Mouse (Mus musculus) gastrocnemius, postnatal 14 days (tissue): Measurements from ENCODE around the gene Insr. TPM values are rescaled to one million over a fixed set of nuclear protein-coding genes. Genes with fewer than 3 reads are reported as not detected.
A peak's percentile ranks its signal among the peaks of the same experiment; 100 is the strongest.

Experiments used
- DNase-seq: peaks from one replicate; pipeline ENCODE4 v3.0.0; 2021; ENCODE audit warnings: mixed read lengths
- intact Hi-C: fragments of 180-260 bp; cut with DNase I; formaldehyde crosslinking; loops from one replicate; pipeline ENCODE4 v1.15.1; 2025; ENCODE audit warnings: low total_unique reads
- total RNA-seq, 2 experiments: library from RNA; stranded (reverse); gene quantifications; 2 replicates each; pipeline ENCODE4 v1.2.3; 2021

Gene Insr
- total RNA-seq, 2 experiments from 2014 or later, result 40.4 to 41.4 TPM

DNA sequence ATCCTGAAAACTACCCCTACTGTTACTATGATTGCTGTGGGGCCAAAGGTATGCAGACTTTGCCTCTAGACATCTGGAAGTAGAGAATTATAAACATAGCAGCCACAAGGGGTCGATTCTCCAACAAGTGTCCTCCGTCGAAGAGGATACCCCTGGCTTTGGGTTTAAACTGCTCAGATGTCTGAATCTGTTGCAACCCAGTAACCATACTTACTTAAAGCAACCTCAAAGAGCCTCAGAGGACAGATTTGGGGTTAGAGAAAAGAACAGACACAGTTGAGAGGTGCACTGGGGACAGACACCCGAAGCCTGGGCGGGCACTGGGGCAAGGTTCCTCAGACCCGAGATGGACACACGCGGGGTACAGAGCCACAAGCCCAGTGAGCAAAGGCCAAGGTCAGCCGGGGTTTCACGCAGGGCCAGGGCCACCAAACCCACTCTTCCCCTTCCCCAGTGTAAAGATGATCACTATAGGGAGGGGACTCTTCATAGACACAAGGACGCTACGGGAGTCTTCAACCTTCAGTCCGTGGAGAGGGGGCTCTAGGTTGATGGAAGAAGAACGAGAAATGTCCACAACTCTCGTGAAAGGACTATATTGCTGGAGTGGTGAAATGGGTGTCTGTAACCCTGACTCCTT lies 1.1 kb downstream of the Insr start:
- DNase-seq, result peak; percentile 24
- intact Hi-C loops, result loop anchor here (5.0 kb wide), 1 partner anchor 56 kb away; no protein-coding TSS in a partner anchor

DNA sequence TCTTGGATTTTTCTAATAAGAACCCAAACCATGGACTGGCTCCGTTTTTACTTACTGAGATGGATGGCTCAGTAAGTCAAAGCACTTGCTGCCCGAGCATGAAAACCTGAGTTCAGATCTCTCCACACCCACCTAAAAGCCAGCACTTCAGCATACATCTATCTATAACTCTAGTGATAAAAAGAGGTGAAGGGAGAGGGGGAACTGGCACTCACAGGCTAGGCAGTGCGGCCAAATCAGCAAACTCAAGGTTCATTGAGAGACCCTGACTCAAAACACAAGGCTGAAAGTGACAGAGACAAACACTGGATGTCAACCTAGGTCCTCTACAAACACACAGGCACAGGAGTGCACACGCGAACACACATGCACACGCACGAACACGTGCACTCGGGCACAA lies 2.2 kb downstream of the Insr start:
- DNase-seq, result no peak
- intact Hi-C loops, result loop anchor here (5.0 kb wide), 1 partner anchor 55 kb away; no protein-coding TSS in a partner anchor

DNA sequence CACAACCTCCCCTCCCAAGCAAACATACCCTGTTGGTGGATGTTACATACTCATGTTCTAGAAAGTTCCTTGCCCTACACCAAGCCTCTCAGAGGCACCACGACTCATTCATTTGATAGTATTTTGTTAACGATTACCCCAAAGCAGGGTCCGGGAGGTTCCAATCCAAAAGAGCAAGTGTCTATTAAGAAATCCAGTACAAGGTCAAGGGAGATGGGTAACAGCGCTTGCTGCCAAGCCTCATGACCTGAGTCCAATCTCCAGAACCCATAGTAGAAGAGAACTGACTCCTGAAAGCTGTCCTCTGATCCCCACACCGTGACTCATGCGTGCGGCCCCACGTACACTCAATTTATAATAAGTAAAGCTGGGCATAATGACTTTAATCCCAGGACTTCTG lies 3.4 kb downstream of the Insr start:
- no peak for DNase-seq
- intact Hi-C loops, result loop anchor here (5.0 kb wide), 1 partner anchor 54 kb away; no protein-coding TSS in a partner anchor

DNA sequence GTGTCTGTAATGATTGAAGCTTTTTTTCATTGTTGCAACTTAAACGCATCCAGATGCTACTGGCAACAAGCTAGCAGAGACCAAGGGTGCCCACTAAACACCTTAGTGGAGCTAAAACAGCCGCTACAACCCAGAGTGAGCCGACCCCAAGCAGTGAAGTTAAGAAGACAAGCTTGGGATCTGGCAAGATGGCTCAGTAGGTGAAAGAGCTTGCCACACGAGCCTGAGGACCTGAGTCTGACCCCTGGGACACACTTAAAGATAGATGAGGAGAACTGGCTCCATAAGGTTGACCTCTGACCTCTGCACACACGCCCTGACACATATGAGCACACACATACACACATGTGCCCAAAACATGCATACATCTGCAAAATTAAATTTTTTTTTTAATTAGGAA lies 4.2 kb downstream of the Insr start:
- no peak for DNase-seq
- intact Hi-C loops, result loop anchor here (5.0 kb wide), 1 partner anchor 53 kb away; no protein-coding TSS in a partner anchor

DNA sequence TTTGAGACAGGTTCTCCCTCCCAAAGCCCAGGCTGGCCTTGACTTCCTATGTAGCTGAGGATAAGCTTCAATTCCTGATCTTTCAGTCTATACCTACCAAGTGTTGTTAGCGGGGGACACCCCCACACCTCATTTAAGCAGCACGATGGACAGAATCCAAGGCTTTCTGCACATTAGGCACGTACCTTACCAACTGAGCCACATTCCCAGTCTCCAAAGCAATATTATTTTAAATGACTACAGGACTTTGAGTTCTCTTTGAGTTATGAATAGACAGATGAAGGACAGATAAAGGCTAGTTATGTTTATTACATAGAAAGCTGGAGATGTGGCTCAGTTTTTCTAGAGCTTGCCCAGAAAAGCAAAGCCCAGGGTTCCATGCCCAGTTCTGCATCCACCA lies 5.6 kb downstream of the Insr start:
- DNase-seq, result no peak
- intact Hi-C loops, result no loop called here

GRCm38 (mm10) chr8:3267449-3267761 lies 12.0 kb downstream of the Insr start:
- no peak for DNase-seq

GRCm38 (mm10) chr8:3266686-3267448 lies 12.6 kb downstream of the Insr start:
- DNase-seq, result no peak
- intact Hi-C loops, result no loop called here

More at GRCm38 (mm10) chr8:3267449-3267761, 12.0 kb downstream of the Insr start:
- intact Hi-C loops, result no loop called here

- intact Hi-C loops, result no loop called here
- no peak for DNase-seq
Observed at GRCm38 (mm10) chr8:3265182-3265581, 14.2 kb downstream of the Insr start.

GRCm38 (mm10) chr8:3262779-3263178 lies 16.6 kb downstream of the Insr start:
- intact Hi-C loops, result no loop called here
- no peak for DNase-seq

DNA sequence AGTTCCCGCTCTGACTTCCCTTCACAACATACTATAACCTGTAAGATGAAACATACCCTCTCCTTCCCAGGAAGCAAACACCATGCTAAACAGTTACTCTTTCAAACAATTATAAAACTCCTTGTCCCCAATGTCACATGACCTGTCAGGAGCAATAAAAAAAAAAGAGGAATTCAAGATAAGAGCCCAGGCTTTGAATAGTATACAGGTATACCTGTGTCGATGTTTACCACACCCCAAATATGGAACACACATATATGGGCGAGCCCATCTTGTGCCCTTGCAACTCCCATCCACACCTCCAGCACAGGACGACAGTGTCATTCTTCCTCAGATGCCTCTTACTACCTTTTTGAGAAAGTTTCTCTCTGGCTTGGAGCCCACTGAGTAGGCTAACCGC lies 18.3 kb downstream of the Insr start:
- intact Hi-C loops, result no loop called here
- DNase-seq, result no peak

DNA sequence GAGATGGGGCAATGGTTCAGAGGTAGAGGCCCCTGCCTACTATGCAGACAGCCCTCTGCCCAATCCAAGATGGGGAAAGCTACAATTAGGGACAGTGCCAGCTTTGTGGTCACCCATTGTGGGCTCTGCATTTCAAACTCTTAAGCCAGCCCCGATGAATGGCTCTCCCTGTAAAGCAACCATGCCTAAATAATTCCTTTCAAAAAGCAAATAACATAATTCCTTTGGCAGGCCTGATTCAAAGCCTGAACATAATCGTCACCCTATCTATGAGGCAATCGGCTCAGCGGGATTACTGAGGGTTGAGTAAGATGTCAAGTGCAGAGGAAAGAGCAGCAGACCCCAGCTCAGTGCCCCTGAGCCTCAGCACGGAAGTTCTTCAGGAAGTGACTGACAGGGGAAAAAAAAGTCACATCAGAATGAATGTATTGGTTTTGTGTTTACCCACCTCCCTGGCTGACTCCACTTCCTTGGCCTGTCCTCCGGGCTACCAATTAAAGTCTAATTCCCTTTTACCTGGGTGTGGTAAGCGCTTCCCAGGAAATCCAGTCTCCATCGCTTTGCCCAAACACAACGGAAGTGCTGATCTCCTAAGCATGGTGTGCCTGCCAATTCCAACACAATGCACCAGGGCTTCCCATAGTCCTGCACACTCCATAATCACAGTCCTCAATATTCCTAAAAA lies 19.1 kb downstream of the Insr start:
- DNase-seq, result no peak
- intact Hi-C loops, result no loop called here

DNA sequence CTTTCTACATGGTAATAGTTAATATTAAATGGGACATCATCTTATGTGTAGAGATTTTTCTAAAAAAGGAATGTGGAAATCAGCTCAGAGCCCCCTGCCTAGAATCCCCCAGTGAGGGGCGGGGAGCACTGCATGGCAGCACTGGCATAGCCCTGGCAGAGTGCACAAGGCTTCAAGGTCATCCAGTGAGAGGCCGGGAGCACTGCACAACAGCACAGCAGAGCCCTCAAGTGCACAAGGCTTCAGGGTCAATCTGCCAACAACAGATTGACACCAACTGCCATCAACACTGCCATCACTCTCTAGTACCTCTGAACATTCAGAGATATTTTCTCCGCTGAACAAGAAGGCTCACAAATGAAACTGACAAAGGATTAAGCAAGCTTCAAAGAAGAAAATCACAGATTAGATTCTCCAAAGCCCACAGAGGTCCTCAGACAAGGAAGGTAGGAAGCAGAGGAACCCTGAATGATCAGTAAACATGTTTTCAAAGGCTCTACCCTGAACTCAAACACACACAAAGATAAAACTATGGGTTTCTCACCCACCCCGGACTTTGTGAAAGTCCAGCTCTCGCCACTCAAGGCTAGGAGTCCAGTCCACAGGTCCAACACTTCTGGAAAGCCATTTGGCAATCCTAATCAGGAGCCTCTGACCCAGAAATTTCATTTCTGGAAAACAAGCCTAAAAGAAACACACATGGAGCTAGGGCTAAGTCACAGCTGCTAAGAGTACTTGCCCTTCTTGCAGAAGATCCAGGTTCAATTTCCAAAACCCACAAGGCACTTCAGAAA lies 23.1 kb downstream of the Insr start:
- intact Hi-C loops, result no loop called here
- DNase-seq, result no peak

GRCm38 (mm10) chr8:3255321-3255720 lies 24.1 kb downstream of the Insr start:
- intact Hi-C loops, result no loop called here
- DNase-seq, result no peak

GRCm38 (mm10) chr8:3253179-3253578 lies 26.2 kb downstream of the Insr start:
- no peak for DNase-seq
- intact Hi-C loops, result no loop called here

- intact Hi-C loops, result no loop called here
- no peak for DNase-seq
Observed at GRCm38 (mm10) chr8:3252665-3253064, 26.8 kb downstream of the Insr start.

DNA sequence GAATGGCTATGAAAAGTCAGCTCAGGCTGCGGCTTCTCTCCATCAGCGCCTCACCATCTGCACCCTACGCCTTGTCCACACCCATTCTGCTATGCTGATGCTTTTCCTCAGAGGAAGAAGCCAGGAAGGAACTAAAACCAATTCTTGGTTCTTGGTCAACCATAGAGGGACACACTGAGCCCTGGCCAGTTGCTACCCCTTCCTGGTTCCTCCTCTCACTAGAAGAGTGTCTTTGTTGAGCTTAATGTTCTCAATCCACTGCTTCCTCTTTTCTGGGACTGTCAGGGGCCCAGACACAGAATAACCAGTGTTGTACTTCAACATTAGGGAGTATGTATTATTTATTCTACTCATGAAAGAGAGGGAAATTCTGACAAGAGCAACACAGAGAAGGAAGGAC lies 28.3 kb downstream of the Insr start:
- no peak for DNase-seq
- intact Hi-C loops, result no loop called here

DNA sequence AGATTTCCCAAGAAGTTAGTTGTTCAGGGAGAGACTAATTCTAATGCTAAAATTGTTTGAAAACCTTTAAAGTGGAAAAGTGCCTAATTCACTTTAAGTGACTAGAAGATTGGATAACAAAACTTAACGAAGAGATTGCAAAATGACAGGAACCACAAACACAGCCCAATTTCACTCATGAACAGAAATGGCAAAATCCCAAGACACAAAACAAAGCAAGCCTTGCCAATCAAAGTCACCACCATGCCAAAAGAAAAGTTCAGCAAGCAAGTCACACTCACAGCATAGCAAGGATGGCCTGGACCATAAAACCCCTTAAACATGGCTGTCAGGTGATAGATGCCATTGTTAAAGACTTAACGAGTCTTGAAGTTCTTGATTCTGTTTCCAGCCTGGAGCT lies 29.5 kb downstream of the Insr start:
- DNase-seq, result no peak

GRCm38 (mm10) chr8:3248704-3249103 lies 30.7 kb downstream of the Insr start:
- DNase-seq, result no peak
- intact Hi-C loops, result no loop called here

More for the DNA sequence above, 29.5 kb downstream of the Insr start:
- intact Hi-C loops, result no loop called here

GRCm38 (mm10) chr8:3247129-3247528 lies 32.3 kb downstream of the Insr start:
- intact Hi-C loops, result no loop called here
- no peak for DNase-seq

DNA sequence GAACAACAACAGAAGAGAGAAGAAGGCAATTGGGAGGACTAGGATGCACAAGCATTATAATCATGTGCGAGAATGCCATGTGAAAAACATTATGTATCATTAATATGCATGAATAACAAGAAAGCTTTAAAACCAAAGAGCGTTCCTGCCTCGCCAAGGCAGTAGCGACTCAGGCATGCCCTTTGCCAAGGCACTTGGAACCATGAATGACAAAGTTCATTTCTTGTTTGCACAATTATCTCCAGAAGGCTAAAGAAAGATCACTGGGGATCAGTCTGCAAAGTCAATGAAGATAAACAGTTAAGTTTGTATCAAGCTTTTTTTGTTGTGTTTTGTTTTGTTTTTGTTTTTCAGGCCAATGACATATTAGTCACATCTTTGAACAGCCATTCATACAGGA lies 36.2 kb downstream of the Insr start:
- intact Hi-C loops, result no loop called here
- DNase-seq, result no peak
